Mouse (Mus musculus) forebrain, postnatal 0 days (tissue): ENCODE data around the gene Klri2. TPM values are rescaled to one million over a fixed set of nuclear protein-coding genes. Genes with fewer than 3 reads are reported as not detected.
"Not testable (repeated sequence)": the region's sequence is repeated elsewhere in the genome, so short reads cannot be mapped to it uniquely, and the experiment has no call there.

Experiments used
- ATAC-seq: fragments of 200-750 bp; cut with Nextera tagmentation; 2 replicates; pipeline ENCODE4 v1.8.0; 2017; ENCODE audit warnings: mild to moderate bottlenecking, moderate library complexity
- DNase-seq: peaks from one replicate; pipeline ENCODE4 v3.0.0-alpha.2; 2015
- H3K27ac ChIP-seq: fragments of 300-500 bp; sonication (generic); 2 replicates; pipeline ENCODE4 v1.5.1; 2014; ENCODE audit warnings: low read depth, mild to moderate bottlenecking, antibody characterized with exemption, low read length, moderate library complexity, mixed read lengths
- H3K27me3 ChIP-seq: fragments of 300-500 bp; sonication (generic); 2 replicates; pipeline ENCODE4 v1.6.1; 2014; ENCODE audit warnings: mild to moderate bottlenecking, low read length, mixed read lengths; ENCODE audit not compliant: insufficient read depth
- H3K36me3 ChIP-seq: fragments of 300-500 bp; sonication (generic); 2 replicates; pipeline ENCODE4 v1.6.1; 2014; ENCODE audit warnings: mild to moderate bottlenecking, moderate library complexity; ENCODE audit not compliant: insufficient read depth
- H3K4me1 ChIP-seq: fragments of 300-500 bp; sonication (generic); 2 replicates; pipeline ENCODE4 v1.6.1; 2014; ENCODE audit warnings: antibody characterized with exemption; ENCODE audit not compliant: insufficient read depth
- H3K4me2 ChIP-seq: fragments of 300-500 bp; sonication (generic); 2 replicates; pipeline ENCODE4 v1.6.1; 2014; ENCODE audit warnings: low read depth, mild to moderate bottlenecking, moderate library complexity
- H3K4me3 ChIP-seq: fragments of 300-500 bp; sonication (generic); 2 replicates; pipeline ENCODE4 v1.5.1; 2014; ENCODE audit warnings: low read depth, low read length, mixed read lengths
- H3K9ac ChIP-seq: fragments of 300-500 bp; sonication (generic); 2 replicates; pipeline ENCODE4 v1.6.1; 2014; ENCODE audit warnings: mild to moderate bottlenecking
- H3K9me3 ChIP-seq: fragments of 300-500 bp; sonication (generic); 2 replicates; pipeline ENCODE4 v1.6.1; 2016; ENCODE audit warnings: low read length
- CTCF ChIP-seq: sonication (generic); IDR thresholded peaks from 2 replicates; pipeline ENCODE4 v1.5.1; 2016; ENCODE audit warnings: antibody characterized with exemption, control low read depth, low read depth
- WGBS: fragments of 180-500 bp; shearing (Covaris S2); extraction: QIAGEN DNeasy Blood & Tissue Kit; methylation state at CpG from one replicate; pipeline ENCODE4 v1.1.7; 2014; 5-methylcytosine and 5-hydroxymethylcytosine counted together
- microRNA-seq, 2 experiments: library from miRNA; unstranded; fragments of <30 nt; microRNA quantifications; one replicate each; pipeline ENCODE4; 2016
- polyA plus RNA-seq: library from polyadenylated mRNA; unstranded; fragments of >200 nt; fragmentation: Nextera tagmentation; extraction: Ambion mirVana; gene quantifications from 2 replicates; pipeline ENCODE4 v1.2.1, GENCODE M21; 2015
- total RNA-seq: library from RNA; depleted of rRNA; stranded (reverse); fragments of >200 nt; gene quantifications from 2 replicates; pipeline ENCODE4 v1.2.3, GENCODE M21; 2014; rRNA removed

Gene Klri2
- total and polyA plus RNA-seq, 2 experiments from 2014 or later: 0.10 TPM; not detected in 1

DNA sequence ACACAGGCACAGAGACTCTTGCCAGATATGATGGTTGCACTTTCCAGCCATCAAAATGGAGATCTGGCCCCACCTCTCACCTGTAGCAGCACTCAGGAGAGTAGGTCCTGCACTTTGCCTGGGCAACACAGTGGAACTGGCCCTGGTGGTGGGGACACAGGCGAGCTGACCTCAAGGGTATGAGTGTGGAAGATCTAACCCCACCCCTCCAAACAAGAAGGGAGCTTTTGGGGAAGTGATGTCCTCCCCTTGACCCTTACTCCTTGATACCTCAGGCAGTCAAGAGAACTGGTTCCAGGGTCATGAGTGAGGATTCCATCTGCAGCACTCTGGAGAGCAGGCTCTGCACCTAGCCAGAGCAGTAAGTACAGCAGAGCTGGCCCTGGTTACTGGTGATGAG, 18.9 kb downstream of the Klri2 start:
- H3K36me3 ChIP-seq: no peaks in the 10 kb centered on the region
- no peaks in the 10 kb centered on the region for H3K4me1 ChIP-seq
- H3K4me3 ChIP-seq: no peak overlapping the region
- no peak for TF ChIP-seq CTCF
- H3K27ac ChIP-seq: no peak overlapping the region
- DNase-seq: no peak
- no peaks in the 10 kb centered on the region for H3K27me3 ChIP-seq
- no peak; the same call in 1 of the 2 replicates for ATAC-seq
- no peak overlapping the region for H3K4me2 ChIP-seq
- no peak overlapping the region for H3K9ac ChIP-seq
- 65% methylated on average over 1 of the region's 1 CpGs for WGBS
- no peaks in the 10 kb centered on the region for H3K9me3 ChIP-seq

DNA sequence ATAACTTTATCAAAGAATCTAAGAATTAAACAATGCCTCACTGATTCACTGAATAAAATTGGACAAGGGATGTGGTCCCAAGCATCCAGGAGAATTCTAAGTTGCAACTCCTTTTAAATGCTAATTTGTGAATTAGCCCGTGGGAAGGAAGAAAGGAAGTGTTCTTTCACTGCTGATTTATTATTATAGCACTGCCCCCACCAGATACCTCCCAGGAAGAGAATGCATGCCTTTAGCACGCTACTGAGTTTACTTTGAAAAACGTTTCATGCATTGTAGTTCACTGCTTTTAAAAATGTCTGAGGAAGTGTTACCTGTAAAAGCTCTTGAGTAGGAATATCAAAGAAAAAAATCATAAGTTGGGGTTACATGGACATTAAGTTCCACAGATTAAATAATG, 19.8 kb downstream of the Klri2 start:
- Histone ChIP-seq H3K36me3 (no peaks in the 10 kb centered on the region), H3K27ac (no peak overlapping the region), H3K9ac (no peak overlapping the region), H3K4me1 (no peaks in the 10 kb centered on the region), H3K4me3 (no peak overlapping the region), H3K4me2 (no peak overlapping the region), H3K9me3 (no peaks in the 10 kb centered on the region), H3K27me3 (no peaks in the 10 kb centered on the region)
- TF ChIP-seq CTCF: no peak
- WGBS: 21% methylated on average over 3 of the region's 3 CpGs
- ATAC-seq (no peak), DNase-seq (no peak)

DNA sequence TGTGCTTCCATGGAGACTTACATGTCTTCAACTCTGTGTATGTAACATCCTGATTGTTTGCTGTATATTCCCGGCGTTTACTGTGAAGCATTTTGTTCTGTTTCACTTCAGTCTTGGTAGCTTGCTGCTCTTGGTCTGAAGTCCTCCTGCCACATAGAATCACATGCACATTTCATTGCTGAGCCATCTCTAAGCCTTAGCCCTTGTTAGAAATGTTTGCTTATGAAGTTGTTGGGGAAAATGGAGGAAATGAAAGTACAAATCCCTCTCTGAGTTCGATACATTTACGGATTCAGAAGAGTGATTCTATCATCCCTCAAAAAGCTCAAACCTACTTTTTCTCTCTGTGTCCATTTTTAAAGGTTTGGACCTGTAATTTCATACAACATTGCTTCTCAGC, 23.3 kb downstream of the Klri2 start, which contains the start of gene Klri1:
Klri1 (minus strand) TSS at position 101 of the 400 bp plus-strand sequence.
- H3K4me3 ChIP-seq: no peak within 1 kb of the TSS
- no peak within 1 kb of the TSS for H3K27ac ChIP-seq
- 94% methylated on average over 4 of the region's 4 CpGs for WGBS
- H3K36me3 ChIP-seq: no peaks in the 10 kb centered on the region
- TF ChIP-seq CTCF: no peak
- no peak within 1 kb of the TSS for H3K9ac ChIP-seq
- H3K4me1 ChIP-seq: no peaks in the 10 kb centered on the region
- H3K4me2 ChIP-seq: no peak within 1 kb of the TSS
- no peak for DNase-seq
- no peak for ATAC-seq
- H3K27me3 ChIP-seq: no peaks in the 10 kb centered on the region
- no peaks in the 10 kb centered on the region for H3K9me3 ChIP-seq

DNA sequence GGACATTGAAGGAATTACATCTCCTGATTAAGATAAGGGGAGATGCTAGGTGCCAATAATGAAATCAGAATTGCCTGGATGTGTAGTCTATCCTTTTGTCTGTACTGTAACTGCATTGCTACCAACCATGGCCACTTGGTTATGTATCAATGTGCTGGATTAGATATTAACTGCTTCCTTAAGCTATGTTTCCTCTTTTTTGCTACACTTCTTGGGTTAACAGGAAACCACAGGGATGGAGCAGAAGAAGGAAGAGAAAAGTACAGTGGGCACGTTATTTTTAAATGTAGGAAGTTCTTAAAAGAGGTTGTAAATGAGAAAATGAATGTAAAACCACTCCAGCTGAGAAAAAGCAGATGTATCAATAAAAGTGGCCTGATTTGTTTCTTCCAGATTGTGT, 26.7 kb downstream of the Klri2 start:
- Histone ChIP-seq H3K9ac (no peak overlapping the region), H3K27ac (no peak overlapping the region), H3K4me1 (no peaks in the 10 kb centered on the region), H3K36me3 (no peaks in the 10 kb centered on the region), H3K27me3 (no peaks in the 10 kb centered on the region), H3K4me2 (no peak overlapping the region), H3K4me3 (no peak overlapping the region), H3K9me3 (no peaks in the 10 kb centered on the region)
- WGBS: 30% methylated on average over 1 of the region's 1 CpGs
- DNase-seq: no peak
- no peak for ATAC-seq
- TF ChIP-seq CTCF: no peak

- not testable (repeated sequence) for H3K27ac ChIP-seq, H3K4me1 ChIP-seq, H3K9ac ChIP-seq, H3K27me3 ChIP-seq, ATAC-seq, H3K9me3 ChIP-seq, DNase-seq, H3K4me2 ChIP-seq, H3K36me3 ChIP-seq, H3K4me3 ChIP-seq
- WGBS: 87% methylated on average over 10 of the region's 10 CpGs
Measured at GRCm38 (mm10) chr6:129691436-129691835, 48.8 kb downstream of the Klri2 start.

GRCm38 (mm10) chr6:129680379-129680778, 59.9 kb downstream of the Klri2 start:
- no peak for DNase-seq

More at GRCm38 (mm10) chr6:129680379-129680778, 59.9 kb downstream of the Klri2 start:
- Histone ChIP-seq H3K4me3 (no peak overlapping the region), H3K27me3 (no peaks in the 10 kb centered on the region), H3K9ac (no peak overlapping the region), H3K9me3 (no peaks in the 10 kb centered on the region), H3K27ac (no peak overlapping the region), H3K4me1 (no peaks in the 10 kb centered on the region), H3K4me2 (no peak overlapping the region), H3K36me3 (no peaks in the 10 kb centered on the region)
- 78% methylated on average over 1 of the region's 1 CpGs for WGBS
- TF ChIP-seq CTCF: no peak
- ATAC-seq: no peak

Small RNA genes lying within 50 kb of the gene (microRNA-seq; reads per million reads assigned to microRNA genes)
- gene Mir680-1: 0 reads per million in 2 experiments

Other genes starting within 250 kb of the Klri2 start
- gene Olr1, start 233.3 kb downstream of the Klri2 start, total RNA-seq: 0.10 TPM in 1 of 2 replicates, not detected in the other
- not detected in 2 replicates for gene Olr1, start 233.3 kb downstream of the Klri2 start, polyA plus RNA-seq
- gene Tmem52b, start 227.9 kb downstream of the Klri2 start, total RNA-seq: not detected in 2 replicates
- not detected in 2 replicates for gene Tmem52b, start 227.9 kb downstream of the Klri2 start, polyA plus RNA-seq
- 275 and 288 TPM in 2 replicates for gene Gabarapl1, start 207.3 kb downstream of the Klri2 start, total RNA-seq
- gene Gabarapl1, start 207.3 kb downstream of the Klri2 start, polyA plus RNA-seq: 243 and 276 TPM in 2 replicates
- not detected in 2 replicates for gene Klre1, start 162.6 kb downstream of the Klri2 start, total RNA-seq
- 0.18 TPM in 1 of 2 replicates, not detected in the other for gene Klre1, start 162.6 kb downstream of the Klri2 start, polyA plus RNA-seq
- not detected in 2 replicates for gene Klrd1, start 148.7 kb downstream of the Klri2 start, total RNA-seq
- not detected in 2 replicates for gene Klrd1, start 148.7 kb downstream of the Klri2 start, polyA plus RNA-seq
- gene Klrk1, start 116.6 kb downstream of the Klri2 start, total RNA-seq: not detected in 2 replicates
- gene Klrk1, start 116.6 kb downstream of the Klri2 start, polyA plus RNA-seq: not detected in 2 replicates
- not detected in 2 replicates for gene Klrc3, start 97.1 kb downstream of the Klri2 start, total RNA-seq
- gene Klrc3, start 97.1 kb downstream of the Klri2 start, polyA plus RNA-seq: not detected in 2 replicates
- gene Klrc2, start 79.8 kb downstream of the Klri2 start, total RNA-seq: not detected in 2 replicates
- not detected in 2 replicates for gene Klrc2, start 79.8 kb downstream of the Klri2 start, polyA plus RNA-seq
- not detected in 2 replicates for gene Klrc1, start 61.5 kb downstream of the Klri2 start, total RNA-seq
- 0.14 TPM in 1 of 2 replicates, not detected in the other for gene Klrc1, start 61.5 kb downstream of the Klri2 start, polyA plus RNA-seq
- gene Klri1, start 23.4 kb downstream of the Klri2 start, total RNA-seq: not detected in 2 replicates
- not detected in 2 replicates for gene Klri1, start 23.4 kb downstream of the Klri2 start, polyA plus RNA-seq
- gene Gm156, start 43.8 kb upstream of the Klri2 start, total RNA-seq: not detected in 2 replicates
- gene Gm156, start 43.8 kb upstream of the Klri2 start, polyA plus RNA-seq: not detected in 2 replicates
- not detected in 2 replicates for gene Gm17631, start 122.2 kb upstream of the Klri2 start, total RNA-seq
- gene Gm17631, start 122.2 kb upstream of the Klri2 start, polyA plus RNA-seq: not detected in 2 replicates
- gene Klra17, start 136.2 kb upstream of the Klri2 start, total RNA-seq: not detected in 2 replicates
- gene Klra17, start 136.2 kb upstream of the Klri2 start, polyA plus RNA-seq: not detected in 2 replicates
- not detected in 2 replicates for gene Klra5, start 177.2 kb upstream of the Klri2 start, total RNA-seq
- gene Klra5, start 177.2 kb upstream of the Klri2 start, polyA plus RNA-seq: not detected in 2 replicates